Mouse (Mus musculus) right cerebral cortex, postnatal 10 days (tissue): ENCODE measurements at regions not wholly inside any gene's neighbourhood (a gene's known extent, or its start where the extent isn't known, plus 50 kb on each side); places are given as distances from the start of the nearest gene placed in this dataset.

ENCODE experiments used
- DNase-seq, 2 experiments: peaks; one replicate each; pipeline ENCODE4 v3.0.0; 2021; ENCODE audit warnings: low spot score in 2 of 2

GRCm38 (mm10) chr7:111337053-111337452, 254.2 kb upstream of the Eif4g2 start:
- DNase-seq = no peak

GRCm38 (mm10) chr7:111322901-111323300, 240.1 kb upstream of the Eif4g2 start:
- DNase-seq = peak; percentile 57 to 63

- DNase-seq = no peak
Measured at GRCm38 (mm10) chr7:111319917-111320316, 237.1 kb upstream of the Eif4g2 start.

- no peak for DNase-seq
Measured at GRCm38 (mm10) chr7:111316479-111316990, 233.7 kb upstream of the Eif4g2 start.

GRCm38 (mm10) chr7:111313921-111314320, 231.1 kb upstream of the Eif4g2 start:
- no peak for DNase-seq

GRCm38 (mm10) chr7:111305196-111305595, 222.4 kb upstream of the Eif4g2 start:
- DNase-seq = no peak

- peak; percentile 74 to 86 for DNase-seq
Measured at GRCm38 (mm10) chr7:111301791-111302488, 219.1 kb upstream of the Eif4g2 start.

- DNase-seq = peak; percentile 52 to 76
Measured at GRCm38 (mm10) chr7:111297174-111297902, 214.5 kb upstream of the Eif4g2 start.

GRCm38 (mm10) chr7:111283411-111283955, 200.7 kb upstream of the Eif4g2 start:
- no peak for DNase-seq

- DNase-seq = no peak
Measured at GRCm38 (mm10) chr7:111282314-111282713, 199.5 kb upstream of the Eif4g2 start.

GRCm38 (mm10) chr7:111277703-111278102, 194.9 kb upstream of the Eif4g2 start:
- DNase-seq = no peak

GRCm38 (mm10) chr7:111273839-111274238, 191.0 kb upstream of the Eif4g2 start:
- DNase-seq = no peak

- no peak for DNase-seq
Measured at GRCm38 (mm10) chr7:111270874-111271273, 188.0 kb upstream of the Eif4g2 start.

GRCm38 (mm10) chr7:111268197-111268596, 185.4 kb upstream of the Eif4g2 start:
- no peak for DNase-seq

- no peak for DNase-seq
Measured at GRCm38 (mm10) chr7:111263302-111263701, 180.5 kb upstream of the Eif4g2 start.

GRCm38 (mm10) chr7:111259630-111260574, 177.1 kb upstream of the Eif4g2 start:
- no peak for DNase-seq

- DNase-seq = no peak
Measured at GRCm38 (mm10) chr7:111257842-111258241, 175.0 kb upstream of the Eif4g2 start.

GRCm38 (mm10) chr7:111256199-111256598, 173.4 kb upstream of the Eif4g2 start:
- no peak for DNase-seq

- DNase-seq = peak; percentile 67 to 82
Measured at GRCm38 (mm10) chr7:111249606-111250005, 166.8 kb upstream of the Eif4g2 start.

GRCm38 (mm10) chr7:111245488-111245887, 162.7 kb upstream of the Eif4g2 start:
- peak; percentile 49 to 51 for DNase-seq

GRCm38 (mm10) chr7:111245067-111245466, 162.2 kb upstream of the Eif4g2 start:
- no peak for DNase-seq

- DNase-seq = no peak
Measured at GRCm38 (mm10) chr7:111243831-111244230, 161.0 kb upstream of the Eif4g2 start.
